17 mouse cellular contexts compared by ENCODE assay signal in the genomic region with DNA sequence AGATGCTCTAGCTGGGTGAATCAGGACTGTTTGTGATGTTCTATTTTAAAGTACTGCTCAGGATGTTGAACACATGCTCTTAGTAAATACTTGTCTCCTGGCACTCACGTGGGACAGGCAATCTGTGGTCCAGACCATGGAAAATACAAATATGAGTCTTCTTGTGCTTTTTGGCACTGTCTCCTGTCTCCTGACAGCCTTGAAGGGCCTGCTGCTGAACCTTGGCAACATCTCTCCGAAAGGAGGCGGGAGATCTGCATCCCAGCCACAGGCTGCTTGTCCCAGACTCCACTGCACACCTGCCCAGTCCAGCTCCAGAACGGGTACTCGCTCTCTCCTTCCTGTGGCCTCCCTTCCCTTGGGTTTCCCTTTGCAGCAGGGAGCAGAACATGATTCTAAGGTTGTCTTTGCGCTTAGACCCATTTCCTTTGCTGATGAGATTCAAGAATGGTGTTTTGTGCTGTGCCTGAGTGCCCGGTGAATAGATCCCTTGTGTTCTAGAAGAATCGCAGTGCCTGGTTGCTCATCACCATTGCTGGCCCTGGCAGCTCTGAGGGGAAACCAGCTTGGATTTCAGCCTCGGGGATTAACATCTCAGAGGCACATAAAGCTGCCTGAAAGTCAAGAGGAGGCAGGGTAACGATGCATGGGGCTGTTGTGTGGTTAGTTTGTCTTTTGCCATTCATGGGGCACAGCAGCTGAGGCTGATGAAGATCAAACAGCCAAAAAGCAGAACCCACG. TPM values are rescaled to one million over a fixed set of nuclear protein-coding genes. Genes with fewer than 3 reads are reported as not detected.
DNase-seq lines count a peak whose midpoint lies in the region.
"Had no signal": no experiment of that assay in that cellular context is flagged by ENCODE, and none has a peak within 500 bp of the region (broad histone marks: within the 10 kb centered on the region; RNA-seq: fewer than 3 reads in every experiment).

No protein-coding gene starts in this region.

- DNase-seq in cerebellum, postnatal 14 days = peak; percentile 29 to 32
- no peak for DNase-seq in cerebellum, postnatal 25 days
- peak; percentile 7 to 16 for DNase-seq in layer of hippocampus, adult 18-20 months (ENCODE audit: low spot score in 2 of 2)
- DNase-seq in layer of hippocampus, adult 8-10 months (ENCODE audit: low spot score in 2 of 2) = no peak
- DNase-seq in 3T3-L1 (ENCODE audit: low read depth, low spot score) = peak; percentile 5
- DNase-seq in layer of hippocampus, postnatal 14 days (ENCODE audit: low spot score in 2 of 2) = peak; percentile 26 to 37
- DNase-seq in thymus, postnatal 36 days = no peak
- no peak for DNase-seq in spleen, postnatal 4 days (ENCODE audit: low spot score in 2 of 2)
- DNase-seq: adrenal gland, postnatal 10 days; cerebellum, adult 18-20 months; gastrocnemius, postnatal 14 days; right cerebral cortex, postnatal 14 days had no signal

RNA-seq across cellular contexts. Expression of gene Tekt1, which starts 5.9 kb away (rescaled TPM):
- total RNA-seq in layer of hippocampus, adult 18-20 months (2021) = 1 to 10 TPM; 1.5 to 3.3 TPM
- 1 to 10 TPM; 1.7 to 3.8 (median 3.3) TPM for total RNA-seq in layer of hippocampus, adult 8-10 months (2022)
- total RNA-seq in layer of hippocampus, postnatal 14 days (2021) = 1 to 10 TPM; 2.6 to 5.0 TPM
- total RNA-seq: liver, adult 2 months; megakaryocyte-erythroid progenitor cell, adult 5-6 weeks had no signal

RNA-seq across cellular contexts. Expression of gene Smtnl2, which starts 43.4 kb away (rescaled TPM):
- total RNA-seq in layer of hippocampus, adult 18-20 months (2021) = 1 to 10 TPM; 1.3 to 2.9 TPM
- 1 to 10 TPM; 1.3 to 3.9 (median 2.0) TPM for total RNA-seq in layer of hippocampus, adult 8-10 months (2022)
- total RNA-seq in layer of hippocampus, postnatal 14 days (2021) = 1 to 10 TPM; 3.0 to 4.4 TPM

RNA-seq across cellular contexts. Expression of gene Fbxo39, which starts 53.9 kb away (rescaled TPM):
- not detected for total RNA-seq in layer of hippocampus, adult 18-20 months (2021)
- not detected for total RNA-seq in layer of hippocampus, adult 8-10 months (2022)
- total RNA-seq in layer of hippocampus, postnatal 14 days (2021) = not detected
- total RNA-seq: adrenal gland, postnatal 10 days; CH12.LX; gastrocnemius, postnatal 14 days; layer of hippocampus, postnatal 10 days; left cerebral cortex, postnatal 36 days; liver, adult 2 months; megakaryocyte-erythroid progenitor cell, adult 5-6 weeks had no signal

Comparison
In these comparisons a context has a peak if more than half of its experiments do, and no peak if none do; other contexts are left out.
1. DNase-seq: peak in cerebellum, postnatal 14 days (2 of 2), layer of hippocampus, adult 18-20 months (2 of 2), 3T3-L1 (single experiment) and layer of hippocampus, postnatal 14 days (2 of 2); none in cerebellum, postnatal 25 days (0 of 2), layer of hippocampus, adult 8-10 months (0 of 2), thymus, postnatal 36 days (0 of 2) and spleen, postnatal 4 days (0 of 2).